Mouse (Mus musculus) mouse trophoblast stem cell (cell line): ENCODE measurements around the gene Vars.

Source experiments
- in situ Hi-C, 2 experiments: fragments of 300-500 bp; cut with MseI, MboI; formaldehyde crosslinking; loops; 2 replicates in 1 of 2; 3 replicates in 1 of 2; pipeline ENCODE4 v1.15.1; 2025

Vars gene

GRCm38 (mm10) chr17:35045807-35046680 is 45.3 kb downstream of the Vars start:
- in situ Hi-C loops, result no loop called here

- in situ Hi-C loops, result no loop called here
Measured at GRCm38 (mm10) chr17:35046681-35047455, 46.1 kb downstream of the Vars start, which contains the start of gene Msh5. Msh5 (minus strand) TSS chr17:35046745.

GRCm38 (mm10) chr17:35047688-35048087 is 46.9 kb downstream of the Vars start:
- in situ Hi-C loops, result no loop called here

GRCm38 (mm10) chr17:35048149-35048931 is 47.6 kb downstream of the Vars start:
- in situ Hi-C loops, result no loop called here

GRCm38 (mm10) chr17:35048932-35049440 is 48.2 kb downstream of the Vars start:
- in situ Hi-C loops, result no loop called here

- in situ Hi-C loops, result no loop called here
Measured at GRCm38 (mm10) chr17:35049561-35050016, 48.8 kb downstream of the Vars start, which contains the start of gene Clic1. Clic1 (plus strand) TSS chr17:35049966.

GRCm38 (mm10) chr17:35050126-35050750 is 49.5 kb downstream of the Vars start:
- in situ Hi-C loops, result no loop called here

- in situ Hi-C loops, result no loop called here
Measured at GRCm38 (mm10) chr17:35051156-35052086, 50.6 kb downstream of the Vars start.

- in situ Hi-C loops, result no loop called here
Measured at GRCm38 (mm10) chr17:35052271-35052798, 51.5 kb downstream of the Vars start.

- in situ Hi-C loops, result no loop called here
Measured at GRCm38 (mm10) chr17:35055691-35056495, 55.1 kb downstream of the Vars start.

- in situ Hi-C loops, result no loop called here
Measured at GRCm38 (mm10) chr17:35057090-35057489, 56.3 kb downstream of the Vars start.

GRCm38 (mm10) chr17:35058316-35058715 is 57.5 kb downstream of the Vars start:
- in situ Hi-C loops, result no loop called here

GRCm38 (mm10) chr17:35058911-35059892 is 58.4 kb downstream of the Vars start, which contains the start of gene Ddah2:
Ddah2 (plus strand) TSS chr17:35059035.
- in situ Hi-C loops, result no loop called here

- in situ Hi-C loops, result no loop called here
Measured at GRCm38 (mm10) chr17:35060071-35060470, 59.3 kb downstream of the Vars start.

- in situ Hi-C loops, result no loop called here
Measured at GRCm38 (mm10) chr17:35060737-35061297, 60.0 kb downstream of the Vars start.

- in situ Hi-C loops, result no loop called here
Measured at GRCm38 (mm10) chr17:35061299-35061698, 60.5 kb downstream of the Vars start.

- in situ Hi-C loops, result no loop called here
Measured at GRCm38 (mm10) chr17:35063466-35063865, 62.7 kb downstream of the Vars start.
